Mouse (Mus musculus) lung, postnatal 0 days (tissue): ENCODE results near the gene Hyal4. TPM values are rescaled to one million over a fixed set of nuclear protein-coding genes. Genes with fewer than 3 reads are reported as not detected.

Source experiments
- ATAC-seq: fragments of 200-750 bp; cut with Nextera tagmentation; 2 replicates; pipeline ENCODE4 v1.8.0; 2017; ENCODE audit warnings: moderate library complexity
- DNase-seq: peaks from one replicate; pipeline ENCODE4 v3.0.0-alpha.2; 2016; ENCODE audit warnings: low spot score
- H3K27ac ChIP-seq: fragments of 300-500 bp; sonication (generic); 2 replicates; pipeline ENCODE4 v1.5.1; 2014; ENCODE audit warnings: antibody characterized with exemption, mild to moderate bottlenecking, low read length, mixed read lengths
- H3K27me3 ChIP-seq: fragments of 300-500 bp; sonication (generic); replicated peaks from 2 replicates; pipeline ENCODE4 v1.6.1; 2014; ENCODE audit warnings: low read length, mixed read lengths; ENCODE audit not compliant: insufficient read depth
- H3K36me3 ChIP-seq: fragments of 300-500 bp; sonication (generic); 2 replicates; pipeline ENCODE4 v1.6.1; 2014; ENCODE audit warnings: low read length, mixed read lengths; ENCODE audit not compliant: insufficient read depth
- H3K4me1 ChIP-seq: fragments of 300-500 bp; sonication (generic); 2 replicates; pipeline ENCODE4 v1.6.1; 2014; ENCODE audit warnings: antibody characterized with exemption, low read depth, low read length, mixed read lengths; ENCODE audit not compliant: insufficient read depth
- H3K4me2 ChIP-seq: fragments of 300-500 bp; sonication (generic); replicated peaks from 2 replicates; pipeline ENCODE4 v1.6.1; 2014; ENCODE audit warnings: low read depth, mild to moderate bottlenecking, low read length, moderate library complexity, mixed read lengths
- H3K4me3 ChIP-seq: fragments of 300-500 bp; sonication (generic); 2 replicates; pipeline ENCODE4 v1.5.1; 2014; ENCODE audit warnings: low read depth, low read length
- H3K9ac ChIP-seq: fragments of 300-500 bp; sonication (generic); replicated peaks from 2 replicates; pipeline ENCODE4 v1.6.1; 2014; ENCODE audit warnings: low read depth, mild to moderate bottlenecking
- H3K9me3 ChIP-seq: fragments of 300-500 bp; sonication (generic); 2 replicates; pipeline ENCODE4 v1.6.1; 2016; ENCODE audit warnings: low read length, mixed read lengths
- CTCF ChIP-seq: IDR thresholded peaks from 2 replicates; pipeline ENCODE4 v1.5.1; 2016; ENCODE audit warnings: antibody characterized with exemption, mild to moderate bottlenecking
- EP300 ChIP-seq: IDR thresholded peaks from 2 replicates; pipeline ENCODE4 v1.6.1; 2016; ENCODE audit warnings: antibody characterized with exemption, mild to moderate bottlenecking, control low read depth
- WGBS: fragments of 180-500 bp; shearing (Covaris S2); extraction: QIAGEN DNeasy Blood & Tissue Kit; methylation state at CpG from one replicate; pipeline ENCODE4 v1.1.7; 2014; 5-methylcytosine and 5-hydroxymethylcytosine counted together
- polyA plus RNA-seq: library from polyadenylated mRNA; unstranded; fragments of >200 nt; fragmentation: Nextera tagmentation; extraction: Ambion mirVana; gene quantifications from 2 replicates; pipeline ENCODE4 v1.2.1, GENCODE M21; 2015

Gene Hyal4
- polyA plus RNA-seq, 1 experiment from 2014 or later, result not detected

DNA sequence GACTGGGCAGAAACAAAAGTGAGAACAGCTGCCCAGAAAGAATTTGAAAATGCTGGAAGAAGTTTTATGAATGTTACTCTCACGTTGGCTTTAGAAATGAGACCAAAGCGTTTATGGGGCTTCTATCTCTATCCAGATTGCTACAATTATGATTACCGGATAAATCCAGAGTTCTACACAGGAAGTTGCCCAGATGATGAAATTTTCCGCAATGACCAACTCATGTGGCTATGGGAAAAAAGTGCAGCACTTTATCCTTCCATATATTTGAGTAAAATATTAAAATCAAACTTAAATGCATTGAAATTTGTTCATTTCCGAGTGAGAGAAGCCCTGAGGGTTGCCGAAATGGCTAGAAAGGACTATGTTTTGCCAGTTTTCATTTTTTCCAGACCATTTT, 13.6 kb upstream of the Hyal4 start:
- Histone ChIP-seq H3K9ac (no peak overlapping the region), H3K4me2 (no peak overlapping the region), H3K27ac (no peak overlapping the region), H3K4me1 (no peaks in the 10 kb centered on the region), H3K4me3 (no peak overlapping the region), H3K36me3 (no peaks in the 10 kb centered on the region), H3K27me3 (no peaks in the 10 kb centered on the region), H3K9me3 (no peaks in the 10 kb centered on the region)
- no peak for ATAC-seq
- TF ChIP-seq EP300 (no peak), CTCF (no peak)
- WGBS, result 79% methylated on average over 6 of the region's 6 CpGs
- no peak for DNase-seq

DNA sequence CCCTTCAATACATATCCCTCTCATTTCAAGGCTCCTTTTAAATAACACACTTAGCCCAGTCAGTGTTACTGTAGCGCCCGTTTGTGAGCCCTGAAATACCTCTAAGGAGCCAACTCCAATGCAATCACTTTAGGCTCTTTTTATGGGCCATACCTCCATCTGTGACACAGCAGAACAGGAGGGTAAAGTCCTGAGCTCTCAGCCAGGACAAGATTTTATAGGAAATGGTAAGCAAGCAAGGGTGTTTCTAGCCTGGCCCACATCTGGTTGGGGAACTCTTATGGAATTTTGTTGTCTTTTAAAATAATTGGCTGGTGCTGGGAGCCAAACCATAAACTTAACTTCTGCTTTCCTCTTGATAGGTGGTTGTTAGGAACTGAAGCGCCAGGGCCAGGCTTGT, 11.2 kb downstream of the Hyal4 start:
- TF ChIP-seq EP300 (no peak), CTCF (no peak)
- 88% methylated on average over 3 of the region's 3 CpGs for WGBS

DNA sequence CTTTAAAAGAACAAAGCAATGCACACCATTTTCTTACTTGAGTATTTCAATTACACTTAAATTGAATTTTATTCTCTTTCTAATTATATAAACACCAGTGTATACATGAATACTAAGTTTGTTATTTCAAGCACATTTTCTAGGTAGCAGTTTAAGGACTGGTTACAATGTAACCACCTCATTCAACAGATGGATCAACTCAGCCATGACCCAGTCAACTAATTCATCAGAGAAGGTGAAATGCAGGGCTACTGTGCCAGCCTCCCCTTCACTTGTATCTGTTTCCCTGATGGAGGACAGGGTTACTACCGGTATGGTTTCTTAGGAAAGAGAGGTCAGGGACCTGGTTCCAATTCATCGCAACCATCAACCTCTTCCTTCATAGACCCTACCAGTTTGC, 18.1 kb downstream of the Hyal4 start:
- Histone ChIP-seq H3K27ac (no peak overlapping the region), H3K36me3 (no peaks in the 10 kb centered on the region), H3K4me1 (no peaks in the 10 kb centered on the region), H3K9ac (no peak overlapping the region), H3K27me3 (no peaks in the 10 kb centered on the region), H3K4me3 (no peak overlapping the region), H3K4me2 (no peak overlapping the region), H3K9me3 (no peaks in the 10 kb centered on the region)
- ATAC-seq (no peak), DNase-seq (no peak)
- WGBS, result 64% methylated on average over 2 of the region's 2 CpGs
- TF ChIP-seq CTCF (no peak), EP300 (no peak)

More for the DNA sequence above, 11.2 kb downstream of the Hyal4 start:
- ATAC-seq (no peak), DNase-seq (no peak)
- no peak overlapping the region for H3K27ac ChIP-seq
- no peak overlapping the region for H3K4me3 ChIP-seq
- no peak overlapping the region for H3K9ac ChIP-seq
- no peaks in the 10 kb centered on the region for H3K27me3 ChIP-seq
- no peaks in the 10 kb centered on the region for H3K36me3 ChIP-seq
- H3K4me2 ChIP-seq, result no peak overlapping the region
- no peaks in the 10 kb centered on the region for H3K4me1 ChIP-seq
- no peaks in the 10 kb centered on the region for H3K9me3 ChIP-seq

DNA sequence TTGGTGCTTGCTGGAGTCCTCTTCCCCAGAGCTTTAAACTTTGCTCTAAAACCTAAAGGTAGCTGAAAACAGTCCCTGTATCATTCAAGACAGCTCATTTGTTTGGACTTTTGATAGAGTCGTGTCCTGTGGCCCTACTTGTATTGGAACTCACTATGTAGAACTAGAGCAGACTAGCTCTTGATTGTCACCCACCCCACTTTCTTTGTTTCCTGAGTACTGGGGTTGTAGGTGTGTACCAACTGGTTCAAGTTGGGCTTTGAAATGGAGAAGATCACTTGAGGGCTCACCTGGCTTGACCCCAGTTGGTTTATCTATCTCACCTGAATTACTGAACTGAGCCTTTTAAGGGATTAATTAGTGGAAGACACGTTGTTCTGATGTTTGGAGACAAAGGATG, 31.1 kb downstream of the Hyal4 start:
- Histone ChIP-seq H3K4me3 (no peak overlapping the region), H3K36me3 (no peaks in the 10 kb centered on the region), H3K9me3 (no peaks in the 10 kb centered on the region), H3K27ac (no peak overlapping the region), H3K4me1 (no peaks in the 10 kb centered on the region), H3K4me2 (no peak overlapping the region), H3K27me3 (no peaks in the 10 kb centered on the region), H3K9ac (no peak overlapping the region)
- ATAC-seq (no peak), DNase-seq (no peak)
- TF ChIP-seq EP300 (no peak), CTCF (no peak)
- WGBS, result 35% methylated on average over 2 of the region's 2 CpGs

DNA sequence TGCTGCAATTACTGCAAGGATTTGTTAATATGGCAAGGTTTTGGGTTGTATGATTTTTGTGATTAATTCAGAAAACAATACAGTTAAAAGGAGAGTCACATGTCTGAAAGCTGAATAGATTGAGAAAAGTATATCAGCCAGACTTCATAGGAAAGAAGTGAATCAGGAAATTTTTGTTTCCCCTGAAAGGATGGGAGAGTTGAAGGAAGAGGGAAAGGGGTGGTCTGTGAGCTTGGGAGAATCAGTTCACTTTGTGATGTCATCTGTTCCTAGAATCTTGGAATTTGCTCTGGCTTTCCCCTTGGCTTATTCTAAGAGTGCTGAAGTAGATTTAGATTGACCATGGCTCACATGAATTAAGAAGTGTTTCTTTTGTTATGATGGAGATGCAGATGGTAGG, 42.8 kb downstream of the Hyal4 start, which contains the start of gene Spam1:
Gene Spam1, plus strand, starts transcription at position 301 of the 400 bp plus-strand sequence.
- DNase-seq, result no peak
- Histone ChIP-seq H3K4me1 (no peaks in the 10 kb centered on the region), H3K4me3 (no peak within 1 kb of the TSS), H3K27me3 (no peaks in the 10 kb centered on the region), H3K9ac (no peak within 1 kb of the TSS), H3K27ac (no peak within 1 kb of the TSS), H3K9me3 (no peaks in the 10 kb centered on the region), H3K36me3 (no peaks in the 10 kb centered on the region), H3K4me2 (no peak within 1 kb of the TSS)
- no peak for ATAC-seq
- TF ChIP-seq EP300 (no peak), CTCF (no peak)

Other genes starting within 250 kb of the Hyal4 start
- gene Iqub, start 233.3 kb upstream of the Hyal4 start, polyA plus RNA-seq, result 1.9 and 2.6 TPM in 2 replicates
- gene Ndufa5, start 220.3 kb upstream of the Hyal4 start, polyA plus RNA-seq, result 227 and 244 TPM in 2 replicates
- 0.02 and 0.07 TPM in 2 replicates for gene Asb15, start 220.2 kb upstream of the Hyal4 start, polyA plus RNA-seq
- gene Lmod2, start 150.6 kb upstream of the Hyal4 start, polyA plus RNA-seq, result 0.47 and 0.83 TPM in 2 replicates
- gene Wasl, start 83.3 kb upstream of the Hyal4 start, polyA plus RNA-seq, result 88.3 and 93.5 TPM in 2 replicates
- not detected in 2 replicates for gene Hyal6, start 15.1 kb upstream of the Hyal4 start, polyA plus RNA-seq
- not detected in 2 replicates for gene Spam1, start 42.9 kb downstream of the Hyal4 start, polyA plus RNA-seq
- gene Hyal5, start 109.7 kb downstream of the Hyal4 start, polyA plus RNA-seq, result 0.08 TPM in 1 of 2 replicates, not detected in the other
- 0.04 and 0.05 TPM in 2 replicates for gene Tmem229a, start 208.0 kb downstream of the Hyal4 start, polyA plus RNA-seq